Mouse (Mus musculus) cerebellum, postnatal 10 days (tissue): ENCODE measurements at regions not wholly inside any gene's neighbourhood (a gene's known extent, or its start where the extent isn't known, plus 50 kb on each side); places are given as distances from the start of the nearest gene placed in this dataset.
"Not testable (repeated sequence)": the region's sequence is repeated elsewhere in the genome, so short reads cannot be mapped to it uniquely, and the experiment has no call there.

Experiments
- DNase-seq, 2 experiments: peaks; one replicate each; pipeline ENCODE4 v3.0.0; 2021; ENCODE audit warnings: mixed read lengths in 2 of 2

DNA sequence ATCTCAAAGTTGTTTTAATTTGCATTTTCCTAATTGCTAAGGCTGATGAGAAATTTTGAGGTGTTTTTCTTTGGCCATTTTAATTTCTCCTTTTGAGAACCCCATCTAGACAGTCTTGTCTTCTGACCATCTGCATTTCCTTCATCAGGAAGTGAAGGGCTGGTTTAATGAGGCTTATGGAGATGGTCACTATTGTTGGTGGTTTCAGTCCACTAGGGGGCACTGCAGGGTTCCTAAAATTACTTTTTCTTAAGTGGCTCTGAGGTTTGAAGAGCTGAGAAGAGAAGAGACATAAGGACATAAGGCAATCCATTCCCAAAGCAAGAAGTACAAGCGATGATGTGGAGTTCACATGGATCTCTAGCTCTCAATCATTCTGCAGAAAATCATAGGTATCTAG is 805.6 kb upstream of the Olfr1507 start:
- DNase-seq: not testable (repeated sequence)

DNA sequence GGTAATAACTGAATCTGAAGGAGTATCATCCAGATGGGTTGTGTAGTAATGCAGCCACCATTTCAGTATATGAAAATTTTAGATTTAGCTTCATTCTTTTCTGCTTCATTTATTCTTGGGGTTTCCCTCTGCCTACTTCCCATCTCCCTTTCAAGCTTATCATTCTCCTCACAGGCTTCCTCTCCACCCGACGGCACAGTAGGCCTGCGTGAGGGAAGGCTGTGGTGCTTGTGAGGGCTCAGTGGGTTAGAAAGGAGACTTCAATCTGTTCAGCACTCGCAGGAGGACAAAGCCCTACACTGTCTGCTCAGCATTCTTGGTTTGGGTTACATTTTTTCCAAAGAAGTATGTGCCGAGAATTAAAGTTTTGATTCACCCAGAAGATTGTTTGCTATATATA is 804.2 kb upstream of the Olfr1507 start:
- not testable (repeated sequence) for DNase-seq

DNA sequence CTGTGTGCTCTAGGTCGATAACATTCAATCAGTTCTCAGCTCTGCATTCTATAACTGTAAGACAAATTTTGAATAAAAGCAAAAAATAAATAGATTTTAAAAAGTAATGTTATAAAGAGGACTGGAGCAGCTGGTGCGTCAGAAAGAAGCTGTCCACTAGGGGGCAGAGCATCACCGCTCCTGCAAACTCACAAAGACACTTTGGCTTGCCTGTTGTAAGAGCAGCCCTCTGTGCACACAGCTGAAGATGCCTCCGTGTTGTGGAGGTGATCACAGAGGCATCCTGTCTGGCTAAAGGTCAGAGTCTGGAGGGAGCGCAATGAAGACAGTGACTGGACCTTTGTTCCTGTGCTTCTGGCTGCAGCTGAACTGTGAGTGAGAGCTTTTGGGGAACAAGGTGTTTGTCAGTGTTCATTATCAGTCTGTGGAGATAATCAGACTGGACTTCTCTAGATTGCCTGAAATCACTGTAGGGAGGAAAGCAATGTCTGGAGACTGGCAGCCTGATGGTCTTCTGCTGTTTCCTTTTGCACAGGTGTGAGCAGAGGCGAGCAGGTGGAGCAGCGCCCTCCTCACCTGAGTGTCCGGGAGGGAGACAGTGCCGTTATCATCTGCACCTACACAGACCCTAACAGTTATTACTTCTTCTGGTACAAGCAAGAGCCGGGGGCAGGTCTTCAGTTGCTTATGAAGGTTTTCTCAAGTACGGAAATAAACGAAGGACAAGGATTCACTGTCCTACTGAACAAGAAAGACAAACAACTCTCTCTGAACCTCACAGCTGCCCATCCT is 788.0 kb upstream of the Olfr1507 start:
- not testable (repeated sequence) for DNase-seq

DNA sequence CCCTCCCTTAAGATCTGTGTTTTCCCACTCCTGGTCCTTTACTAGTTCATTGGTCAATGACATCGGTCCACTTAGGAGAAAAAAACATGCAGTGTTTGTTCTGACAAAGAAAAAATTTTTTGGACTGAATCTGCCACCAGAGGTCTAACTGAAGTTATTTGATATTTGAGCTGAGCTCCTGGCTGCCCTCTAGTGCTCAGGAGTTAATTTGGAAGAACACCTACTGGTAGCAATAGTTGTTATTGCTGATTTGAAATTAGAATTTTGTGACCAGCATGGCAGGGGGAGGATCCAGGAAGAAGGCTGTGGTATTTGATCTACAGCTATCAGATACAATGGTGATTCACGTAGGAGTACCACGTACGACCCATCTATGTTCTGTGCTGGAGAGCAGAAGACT is 777.7 kb upstream of the Olfr1507 start:
- DNase-seq: not testable (repeated sequence)

DNA sequence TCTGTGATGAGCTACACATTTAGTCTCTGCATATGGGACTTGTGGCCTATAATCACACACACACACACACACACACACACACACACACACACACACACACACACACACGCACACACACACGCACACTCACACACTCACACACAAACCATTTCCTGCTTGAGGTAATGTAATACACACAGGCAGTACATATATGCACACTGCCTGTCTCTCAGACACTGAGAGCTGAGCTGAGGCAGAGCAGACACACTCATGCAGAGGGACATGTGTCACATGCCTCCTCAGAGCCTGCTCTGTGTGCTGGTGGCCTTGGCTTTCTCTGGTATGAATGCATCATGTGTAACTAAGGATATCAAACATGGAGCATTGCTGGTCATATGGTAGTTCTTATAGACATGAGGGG is 772.1 kb upstream of the Olfr1507 start:
- DNase-seq: not testable (repeated sequence)

DNA sequence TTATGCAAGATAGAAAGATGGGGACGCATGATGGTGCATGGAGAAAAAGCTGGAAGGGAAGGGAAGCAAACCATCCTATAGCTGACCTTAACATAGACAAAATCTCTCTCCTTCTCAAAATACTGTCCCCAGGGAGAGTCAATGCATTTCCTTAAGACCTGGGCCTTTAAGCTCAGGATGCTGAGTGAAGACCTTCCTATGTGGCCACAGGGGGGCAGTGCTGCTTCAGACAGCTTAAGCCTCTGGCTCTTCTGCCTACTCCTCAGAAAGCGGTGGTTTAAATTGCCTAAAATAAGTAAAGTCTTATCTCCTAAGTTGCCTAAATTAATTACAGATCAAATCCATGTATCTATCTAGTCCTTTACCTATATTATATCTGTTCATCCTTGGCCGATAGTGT is 760.4 kb upstream of the Olfr1507 start:
- DNase-seq: not testable (repeated sequence)

DNA sequence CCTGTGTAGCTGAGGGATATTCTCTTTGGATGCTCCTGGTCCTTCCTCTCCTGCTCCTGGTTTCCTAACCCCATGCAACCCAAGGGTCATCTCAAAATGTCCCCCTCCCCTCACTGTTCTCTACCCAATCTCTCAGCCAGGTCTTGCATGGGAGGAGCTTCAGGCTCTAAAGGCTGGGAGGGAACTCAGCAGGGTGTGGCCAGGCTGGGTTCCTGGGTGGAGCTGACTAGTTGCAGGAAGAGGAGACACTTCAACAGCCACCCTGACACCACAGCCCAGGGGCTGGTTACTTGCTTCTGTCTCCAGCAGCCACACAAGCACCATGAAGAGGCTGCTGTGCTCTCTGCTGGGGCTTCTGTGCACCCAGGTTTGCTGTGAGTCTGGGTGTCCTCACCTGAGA is 757.9 kb upstream of the Olfr1507 start:
- DNase-seq: not testable (repeated sequence)

DNA sequence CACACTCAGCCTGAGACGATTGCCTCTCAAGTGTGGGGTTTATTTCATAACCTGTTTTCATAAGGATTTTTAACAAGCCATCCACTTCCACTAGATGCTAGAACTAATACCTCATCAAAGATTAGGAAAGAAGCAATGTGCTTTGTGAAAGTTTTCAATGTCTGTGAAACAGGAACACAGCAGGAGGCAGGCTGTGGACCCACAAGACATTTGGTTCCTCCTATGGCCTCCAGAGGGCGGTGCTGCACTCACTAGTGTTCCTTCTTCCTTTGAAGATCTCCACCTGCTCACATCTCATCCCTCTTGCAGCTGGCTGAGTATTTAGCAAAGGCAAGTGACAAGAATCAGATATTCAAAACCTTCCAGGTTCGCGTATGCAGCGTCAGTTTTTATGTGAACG is 735.6 kb upstream of the Olfr1507 start:
- DNase-seq: not testable (repeated sequence)

DNA sequence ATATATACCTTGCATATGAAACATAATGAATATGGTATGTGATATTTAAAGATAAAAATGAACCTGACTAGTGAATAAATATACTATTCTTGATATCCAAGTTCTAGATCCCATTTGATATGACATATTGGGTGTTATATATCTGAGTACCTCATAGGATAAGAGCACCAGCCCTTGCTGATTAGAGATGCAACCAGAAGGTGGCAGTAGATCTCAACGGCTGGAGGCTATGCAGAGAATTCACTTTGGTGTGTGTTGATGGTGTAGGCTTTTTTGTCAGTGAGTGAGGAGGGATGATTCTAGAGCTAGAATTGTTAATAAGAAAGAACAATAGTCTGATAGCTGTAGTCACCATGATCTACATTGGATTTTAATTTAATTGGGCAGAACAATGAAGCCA is 729.2 kb upstream of the Olfr1507 start:
- not testable (repeated sequence) for DNase-seq

DNA sequence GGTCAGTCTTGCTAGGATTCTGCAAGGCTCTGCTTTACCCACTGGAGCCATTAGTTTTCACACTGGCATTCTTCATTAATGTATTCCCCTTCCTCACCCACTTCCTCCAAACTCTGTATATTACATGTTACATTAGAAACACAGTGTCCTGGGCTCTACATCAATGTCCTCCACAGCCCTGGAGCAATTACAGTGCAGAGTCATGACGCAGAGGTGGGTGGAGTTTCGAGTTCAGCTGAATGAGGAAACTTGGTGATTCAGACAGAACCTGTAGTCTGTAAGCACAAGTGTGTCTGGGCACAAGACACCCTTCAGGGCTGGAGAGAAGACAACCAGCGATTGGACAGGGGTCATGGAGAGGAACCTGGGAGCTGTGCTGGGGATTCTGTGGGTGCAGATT is 715.0 kb upstream of the Olfr1507 start:
- DNase-seq: not testable (repeated sequence)

DNA sequence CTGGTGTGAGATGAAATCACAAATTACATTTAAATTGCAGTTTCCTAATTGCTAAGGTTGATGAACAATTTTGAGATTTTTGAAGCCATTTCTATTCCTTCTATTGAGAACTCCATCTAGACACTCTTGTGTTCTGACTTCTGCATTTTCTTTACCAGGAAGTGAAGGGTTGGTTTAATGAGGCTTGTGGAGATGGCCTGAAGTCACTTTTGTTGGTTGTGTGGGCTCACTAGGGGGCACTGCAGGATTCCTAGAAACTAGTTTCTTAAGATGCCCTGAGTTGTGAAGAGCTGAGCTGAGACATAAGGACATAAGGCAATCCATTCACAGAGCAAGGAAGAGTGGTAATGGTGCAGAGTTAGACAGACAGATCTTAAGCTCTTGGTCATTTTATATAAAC is 713.7 kb upstream of the Olfr1507 start:
- DNase-seq: not testable (repeated sequence)

DNA sequence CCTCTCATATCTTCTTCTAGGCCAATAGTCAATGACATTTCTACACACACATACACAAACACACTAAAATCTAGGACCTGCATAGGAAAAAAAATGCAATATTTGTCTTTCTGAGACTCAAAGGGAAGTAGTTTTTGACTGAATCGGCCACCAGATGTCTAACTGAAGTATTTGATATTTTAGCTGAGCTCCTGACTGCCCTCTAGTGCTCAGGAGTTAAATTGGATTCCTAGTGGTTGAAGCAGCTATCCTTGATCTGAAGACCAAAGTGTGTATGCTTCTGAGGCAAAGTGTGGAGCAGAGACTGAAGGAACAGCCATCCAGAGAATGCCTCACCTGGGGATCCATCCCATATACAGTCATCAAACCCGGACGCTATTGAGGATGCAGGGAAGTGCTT is 695.4 kb upstream of the Olfr1507 start:
- DNase-seq: not testable (repeated sequence)

DNA sequence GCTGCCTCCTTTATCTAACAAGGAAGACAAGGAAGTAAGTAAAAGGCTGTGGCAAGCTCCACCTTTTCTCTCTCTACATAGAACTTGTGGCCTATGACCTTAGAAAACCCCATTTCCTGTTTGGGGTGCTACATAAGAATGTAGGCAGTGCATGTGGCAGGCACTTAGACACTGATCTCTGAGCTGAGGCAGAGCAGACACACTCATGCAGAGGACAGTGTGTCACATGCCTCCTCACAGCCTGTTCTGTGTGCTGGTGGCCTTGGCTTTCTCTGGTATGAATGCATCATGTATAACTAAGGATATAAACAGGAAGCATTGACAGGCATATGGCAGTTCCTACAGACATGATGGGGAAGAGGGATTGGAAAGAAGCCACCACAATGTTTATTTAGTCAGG is 678.5 kb upstream of the Olfr1507 start:
- not testable (repeated sequence) for DNase-seq

DNA sequence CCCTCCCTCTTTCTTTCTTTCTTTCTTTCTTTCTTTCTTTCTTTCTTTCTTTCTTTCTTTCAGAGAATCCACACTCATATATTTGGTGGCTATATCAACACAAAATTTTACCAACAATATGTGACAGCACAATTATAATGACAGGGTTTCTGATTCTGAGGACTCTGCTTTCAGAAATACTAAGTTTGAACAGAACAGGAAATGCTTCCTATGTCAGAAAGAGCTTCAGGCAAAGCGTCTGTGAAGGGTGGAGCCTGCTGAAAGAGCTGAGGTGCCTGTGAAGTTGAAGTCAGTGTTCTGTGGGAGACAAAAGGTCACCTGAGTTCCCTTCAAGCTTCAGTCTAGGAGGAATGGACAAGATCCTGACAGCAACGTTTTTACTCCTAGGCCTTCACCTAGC is 670.8 kb upstream of the Olfr1507 start:
- DNase-seq: not testable (repeated sequence)

DNA sequence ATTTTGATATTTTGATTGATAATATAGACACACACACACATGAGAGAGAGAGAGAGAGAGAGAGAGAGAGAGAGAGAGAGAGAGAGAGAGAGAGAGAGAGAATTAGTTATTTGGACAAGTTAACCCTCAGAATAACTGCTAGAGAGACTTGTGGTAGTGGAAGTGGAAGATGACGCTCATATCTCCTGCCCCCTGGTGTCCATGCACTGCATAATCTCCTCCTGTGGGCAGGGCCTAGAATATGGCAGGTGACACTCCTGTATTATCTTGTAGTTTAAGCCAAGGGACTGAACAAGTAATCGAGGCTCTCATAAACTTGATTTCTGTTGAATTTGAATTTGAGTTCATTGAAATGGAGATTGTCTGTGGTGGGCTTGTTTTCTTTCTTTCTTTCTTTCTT is 663.5 kb upstream of the Olfr1507 start:
- DNase-seq: not testable (repeated sequence)

DNA sequence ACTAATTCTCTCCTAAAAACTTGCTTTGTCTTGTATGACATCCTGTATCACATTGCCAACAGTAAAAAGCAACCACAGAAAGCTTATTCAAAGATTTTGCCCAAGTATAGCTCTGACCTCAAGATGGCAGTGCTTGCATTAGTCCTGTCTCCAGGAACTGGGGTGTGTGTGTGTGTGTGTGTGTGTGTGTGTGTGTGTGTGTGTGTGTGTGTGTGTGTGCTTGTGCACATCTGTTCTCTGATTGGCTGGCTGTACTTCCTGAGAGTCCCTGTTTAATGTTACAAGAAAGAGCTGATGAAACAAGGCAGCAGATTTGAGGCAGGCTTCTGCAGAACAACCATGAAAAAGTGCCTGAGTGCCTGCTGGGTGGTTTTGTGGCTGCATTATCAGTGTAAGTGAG is 639.2 kb upstream of the Olfr1507 start:
- DNase-seq: not testable (repeated sequence)

DNA sequence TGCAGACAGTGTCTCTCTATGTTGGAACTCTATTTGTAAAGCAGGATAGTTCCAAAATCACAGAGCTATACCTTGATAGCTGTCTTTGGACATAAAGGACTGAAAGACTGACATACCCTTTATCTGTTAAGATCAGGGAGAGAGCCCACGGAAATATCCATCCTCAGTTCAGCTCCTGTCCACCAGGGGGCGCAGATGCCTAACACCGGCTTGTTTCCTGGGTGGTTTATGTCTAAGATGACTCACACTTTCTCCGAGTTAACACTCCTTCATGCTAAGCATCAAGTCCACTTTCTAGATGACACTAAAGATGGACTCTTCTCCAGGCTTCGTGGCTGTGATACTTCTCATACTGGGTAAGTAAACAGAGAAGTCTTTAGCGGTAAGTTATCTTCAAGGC is 636.8 kb upstream of the Olfr1507 start:
- peak; percentile 50 to 51 for DNase-seq

DNA sequence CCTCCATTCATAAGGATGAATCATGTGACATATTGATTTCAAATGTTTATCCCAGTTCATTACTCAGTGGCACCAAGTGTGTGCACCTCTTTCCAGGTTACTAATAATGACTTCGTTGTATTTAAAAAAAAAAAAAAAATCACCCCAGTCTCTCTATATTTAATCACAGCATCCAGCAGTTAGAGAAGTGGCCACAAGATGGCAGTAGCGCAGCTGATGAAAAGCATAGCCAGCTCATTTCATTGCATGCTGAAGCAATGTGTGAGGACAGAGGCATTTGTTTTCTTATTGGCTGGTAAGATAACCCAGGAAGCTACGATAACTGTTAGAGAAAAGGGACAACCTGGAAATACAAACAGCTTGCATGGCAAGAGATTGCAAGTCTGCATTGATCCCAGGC is 626.2 kb upstream of the Olfr1507 start:
- DNase-seq: peak; percentile 57 to 58

DNA sequence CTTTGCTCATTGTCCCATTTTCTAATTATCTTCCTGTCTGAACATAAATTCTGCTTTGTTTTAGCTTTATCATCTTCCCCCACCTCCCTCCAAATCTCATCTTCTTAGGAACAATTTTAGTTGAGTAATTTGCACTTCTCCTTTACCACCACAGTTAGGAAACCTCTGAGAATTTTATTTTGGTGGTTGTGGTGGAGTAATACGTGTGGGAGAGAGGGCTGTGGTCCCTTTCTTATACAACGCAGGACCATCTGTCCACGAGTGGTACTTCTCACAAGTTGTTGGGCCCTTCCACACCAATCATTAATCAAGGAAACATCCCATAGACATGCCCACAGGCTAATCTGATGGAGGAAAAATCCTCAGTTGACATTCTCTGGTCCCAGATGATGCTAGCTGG is 614.2 kb upstream of the Olfr1507 start:
- not testable (repeated sequence) for DNase-seq

DNA sequence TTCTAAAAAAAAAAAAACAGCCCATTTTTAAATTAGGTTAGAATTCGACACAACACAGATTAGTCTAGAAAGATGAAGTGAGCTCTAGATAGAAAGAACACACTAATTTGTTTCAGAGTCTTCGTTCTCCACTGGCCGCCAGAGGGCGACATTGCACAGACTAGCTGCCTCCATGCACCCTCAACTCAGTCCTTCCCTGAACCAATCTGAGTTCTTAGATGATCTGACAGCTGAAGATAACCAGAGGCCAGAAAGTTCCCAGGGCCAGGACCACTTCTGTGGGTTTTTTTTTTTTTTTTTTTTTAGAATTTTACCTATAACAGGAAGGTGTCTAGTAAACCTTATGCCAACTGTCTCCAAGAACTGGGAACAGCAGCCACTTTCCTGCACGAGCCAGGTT is 605.8 kb upstream of the Olfr1507 start:
- DNase-seq: peak; percentile 3 to 10

DNA sequence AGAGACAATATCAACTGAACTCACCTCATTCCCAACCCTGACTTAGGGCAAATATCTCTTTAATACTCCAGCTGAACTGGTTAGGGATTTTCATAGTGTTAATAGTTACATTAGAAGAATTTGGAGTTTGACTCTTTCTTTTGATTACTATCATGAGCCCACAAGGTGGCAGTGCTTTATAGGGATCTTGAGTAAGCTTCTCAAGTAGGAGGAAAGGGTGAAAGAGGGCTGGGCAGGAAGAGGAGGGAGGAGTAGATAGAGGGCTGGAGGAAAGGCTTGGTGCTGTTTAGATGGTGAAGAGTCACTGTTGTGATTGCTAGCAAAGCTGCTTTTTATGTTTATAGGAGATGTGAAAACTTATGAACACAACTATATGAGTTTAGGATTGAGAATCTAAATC is 595.4 kb upstream of the Olfr1507 start:
- not testable (repeated sequence) for DNase-seq

DNA sequence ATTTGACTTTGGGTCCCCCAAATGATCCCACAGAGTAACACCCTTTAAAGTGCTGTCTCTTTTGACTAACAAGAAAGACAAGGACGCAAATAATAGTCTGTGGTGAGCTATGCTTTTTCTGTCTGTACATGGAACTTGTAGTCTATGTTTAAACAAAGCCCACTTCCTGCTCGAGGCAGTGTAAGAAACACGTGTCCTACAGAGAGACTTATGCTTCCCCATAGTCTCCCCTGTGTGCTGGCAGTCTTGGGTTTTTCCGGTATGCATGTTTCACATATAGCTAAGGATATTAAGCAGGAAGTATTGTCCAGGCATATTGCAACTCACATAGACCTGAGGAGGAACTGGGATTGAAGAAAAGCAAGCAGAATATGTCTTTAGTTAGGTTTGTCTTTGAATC is 586.3 kb upstream of the Olfr1507 start:
- not testable (repeated sequence) for DNase-seq

DNA sequence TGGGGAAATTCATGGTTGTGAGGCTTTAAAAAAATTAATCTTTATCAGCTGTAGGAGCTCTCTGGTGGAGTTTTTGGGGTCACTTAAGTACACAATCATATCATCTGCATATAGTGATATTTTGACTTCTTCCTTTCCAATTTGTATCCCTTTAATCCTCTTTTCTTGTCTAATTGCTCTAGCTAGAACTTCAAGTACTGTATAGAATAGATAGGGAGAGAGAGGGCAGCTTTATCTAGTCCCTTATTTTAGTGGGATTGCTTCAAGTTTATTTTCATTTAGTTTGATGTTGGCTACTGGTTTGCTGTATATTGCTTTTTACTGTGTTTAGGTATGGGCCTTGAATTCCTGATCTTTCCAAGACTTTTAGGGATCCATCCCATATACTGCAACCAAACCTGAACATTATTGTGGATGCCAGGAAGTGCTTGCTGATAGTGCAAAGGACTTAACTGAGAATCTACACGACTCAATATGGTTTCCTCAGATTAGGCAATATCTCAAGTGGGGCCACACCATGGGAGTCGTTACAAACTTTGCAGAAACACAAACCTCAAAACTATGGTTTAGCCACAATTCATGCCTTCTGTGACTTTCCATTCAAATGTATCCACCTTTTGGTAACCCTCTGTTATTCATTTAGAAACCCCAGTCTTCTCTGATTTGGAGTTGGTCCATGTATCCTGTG is 585.6 kb upstream of the Olfr1507 start:
- not testable (repeated sequence) for DNase-seq

DNA sequence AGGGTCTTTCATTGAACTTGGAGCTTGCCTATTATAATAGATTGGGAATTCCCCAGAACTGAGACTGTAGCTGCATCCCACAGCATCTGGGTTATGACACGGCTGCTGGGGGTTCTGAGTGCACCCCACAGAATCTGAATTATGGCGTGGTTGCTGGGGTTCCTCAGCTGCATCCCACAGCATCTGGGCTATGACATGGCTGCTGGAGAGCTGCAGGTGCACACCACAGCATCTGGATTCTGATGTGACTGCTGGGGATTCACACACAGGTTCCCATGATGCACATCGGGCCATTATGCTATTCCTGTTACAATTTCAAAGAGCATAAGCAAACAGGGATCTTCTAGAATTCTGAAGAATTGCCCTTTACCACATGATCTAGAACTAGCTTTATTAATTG is 585.0 kb upstream of the Olfr1507 start:
- DNase-seq: not testable (repeated sequence)
